In genomic region chr16:30587494-30588327, GRCm38 (mm10) we compare ENCODE assay signal across 7 mouse cellular contexts. TPM values are rescaled to one million over a fixed set of nuclear protein-coding genes. Genes with fewer than 3 reads are reported as not detected.
DNase-seq lines count a peak whose midpoint lies in the region; ATAC-seq lines count a peak whose summit lies in the region.

Lsg1 (minus strand) TSS chr16:30587592.

- peak; percentile 97 for ATAC-seq in intestine, embryonic 16.5 days
- ATAC-seq in midbrain, embryonic 11.5 days (ENCODE audit: low FRiP score) = peak; percentile 97

- H3K9me3 ChIP-seq in intestine, embryonic 16.5 days (ENCODE audit: control insufficient read depth, low read length) = no peaks in the 10 kb centered on the region
- no peaks in the 10 kb centered on the region for H3K9me3 ChIP-seq in midbrain, embryonic 11.5 days (ENCODE audit: control insufficient read depth, low read length)

- intact Hi-C loops in left cerebral cortex, postnatal 36 days (cut with DNase I) = loop anchor here (2.0 kb wide), 1 partner anchor 483 kb away; no protein-coding TSS in a partner anchor

- H3K4me3 ChIP-seq in intestine, embryonic 16.5 days (ENCODE audit: low read length) = peak within 1 kb of the TSS; percentile 92
- peak within 1 kb of the TSS; percentile 88 for H3K4me3 ChIP-seq in midbrain, embryonic 11.5 days (ENCODE audit: low read depth, low read length)

- peak within 1 kb of the TSS; percentile 83 for H3K9ac ChIP-seq in intestine, embryonic 16.5 days (ENCODE audit: low read depth, low read length)
- peak within 1 kb of the TSS; percentile 82 for H3K9ac ChIP-seq in midbrain, embryonic 11.5 days (ENCODE audit: low read length)

- no peaks in the 10 kb centered on the region for H3K27me3 ChIP-seq in intestine, embryonic 16.5 days (replicated peaks; ENCODE audit: control insufficient read depth, insufficient read depth, low read length)
- no peaks in the 10 kb centered on the region for H3K27me3 ChIP-seq in midbrain, embryonic 11.5 days (ENCODE audit: control insufficient read depth, insufficient read depth, low read length)

- DNase-seq in adrenal gland, adult 8-10 months = peak; percentile 85
- peak; percentile 90 for DNase-seq in embryo, embryonic 9.5 days (ENCODE audit: extremely low spot score)
- DNase-seq in gastrocnemius, postnatal 4 days (ENCODE audit: low spot score in 2 of 2) = peak; percentile 66 to 82
- DNase-seq in left cerebral cortex, postnatal 36 days (ENCODE audit: low spot score in 2 of 2) = peak; percentile 80 to 86
- peak; percentile 99 for DNase-seq in midbrain, embryonic 11.5 days (ENCODE audit: low spot score, missing footprints)
- DNase-seq in skeletal muscle tissue, adult 2 months (ENCODE audit: low read depth, low spot score) = peak; percentile 93

- H3K36me3 ChIP-seq in intestine, embryonic 16.5 days (ENCODE audit: control insufficient read depth, insufficient read depth, low read length) = peaks cover 5% of the 10 kb centered on the region; the same call in 1 of the 2 replicates
- peaks cover 6% of the 10 kb centered on the region; the same call in 1 of the 2 replicates for H3K36me3 ChIP-seq in midbrain, embryonic 11.5 days (ENCODE audit: control insufficient read depth, insufficient read depth, low read length)

- H3K27ac ChIP-seq in intestine, embryonic 16.5 days (ENCODE audit: low read length) = peak within 1 kb of the TSS; percentile 81
- no peak within 1 kb of the TSS; the same call in 1 of the 2 replicates for H3K27ac ChIP-seq in midbrain, embryonic 11.5 days (ENCODE audit: low read depth, low read length)

- no peaks in the 10 kb centered on the region for H3K4me1 ChIP-seq in intestine, embryonic 16.5 days (ENCODE audit: control insufficient read depth, insufficient read depth, low read length)
- H3K4me1 ChIP-seq in midbrain, embryonic 11.5 days (ENCODE audit: control insufficient read depth, insufficient read depth, low read length) = peaks cover 4% of the 10 kb centered on the region; the same call in 1 of the 2 replicates

- H3K4me2 ChIP-seq in intestine, embryonic 16.5 days (ENCODE audit: low read depth, low read length) = peak within 1 kb of the TSS; percentile 82
- H3K4me2 ChIP-seq in midbrain, embryonic 11.5 days = peak within 1 kb of the TSS; percentile 89

- 3% methylated on average over 35 of the region's 35 CpGs for WGBS in intestine, embryonic 16.5 days
- WGBS in midbrain, embryonic 11.5 days = 5% methylated on average over 35 of the region's 35 CpGs

RNA-seq across cellular contexts. Expression of gene Lsg1, which starts in this region (rescaled TPM):
- 10 to 100 TPM; 36.7 to 47.3 (median 40.5) TPM for total RNA-seq in adrenal gland, adult 8-10 months (2022)
- 10 to 100 TPM; 24.3 to 31.4 TPM for total RNA-seq in gastrocnemius, postnatal 4 days (2021)
- 41.2 and 49.3 TPM in 2 replicates for polyA plus RNA-seq in intestine, embryonic 16.5 days (2015; fragmentation: Nextera tagmentation; extraction: Ambion mirVana)
- 10 to 100 TPM; 20.4 to 21.8 TPM for total RNA-seq in left cerebral cortex, postnatal 36 days (2021)
- polyA plus RNA-seq in midbrain, embryonic 11.5 days (2014; fragmentation: Nextera tagmentation; extraction: Ambion mirVana) = 84.7 and 89.3 TPM in 2 replicates
